Mouse (Mus musculus): ENCODE measurements around the gene Cwc22. TPM values are rescaled to one million over a fixed set of nuclear protein-coding genes. Genes with fewer than 3 reads are reported as not detected.
"Not testable (repeated sequence)": the region's sequence is repeated elsewhere in the genome, so short reads cannot be mapped to it uniquely, and the experiment has no call there.

Cwc22 gene
- polyA plus RNA-seq, 3 experiments from 2014 or later: 46.6 to 49.8 (median 48.4) TPM

GRCm38 (mm10) chr2:77895906-77896570 lies 50.1 kb downstream of the Cwc22 start:
- ATAC-seq: not testable (repeated sequence)

GRCm38 (mm10) chr2:77894896-77895295 lies 51.3 kb downstream of the Cwc22 start:
- no peak for ATAC-seq

GRCm38 (mm10) chr2:77893505-77893904 lies 52.7 kb downstream of the Cwc22 start:
- ATAC-seq: no peak

- ATAC-seq: no peak
Measured at GRCm38 (mm10) chr2:77892573-77892972, 53.6 kb downstream of the Cwc22 start.

- ATAC-seq: no peak
Measured at GRCm38 (mm10) chr2:77890836-77891438, 55.2 kb downstream of the Cwc22 start.

- no peak for ATAC-seq
Measured at GRCm38 (mm10) chr2:77889949-77890348, 56.2 kb downstream of the Cwc22 start.

GRCm38 (mm10) chr2:77889401-77889800 lies 56.8 kb downstream of the Cwc22 start:
- ATAC-seq: no peak

- no peak for ATAC-seq
Measured at GRCm38 (mm10) chr2:77888826-77889225, 57.3 kb downstream of the Cwc22 start.

- ATAC-seq: no peak
Measured at GRCm38 (mm10) chr2:77888056-77888455, 58.1 kb downstream of the Cwc22 start.

- ATAC-seq: no peak
Measured at GRCm38 (mm10) chr2:77887166-77887565, 59.0 kb downstream of the Cwc22 start.

- ATAC-seq: no peak
Measured at GRCm38 (mm10) chr2:77885491-77886130, 60.6 kb downstream of the Cwc22 start.

- ATAC-seq: no peak
Measured at GRCm38 (mm10) chr2:77885036-77885435, 61.1 kb downstream of the Cwc22 start.

- ATAC-seq: no peak
Measured at GRCm38 (mm10) chr2:77884491-77884890, 61.7 kb downstream of the Cwc22 start.

GRCm38 (mm10) chr2:77882961-77883360 lies 63.2 kb downstream of the Cwc22 start:
- ATAC-seq: no peak

GRCm38 (mm10) chr2:77881301-77882199 lies 64.6 kb downstream of the Cwc22 start:
- no peak for ATAC-seq

- ATAC-seq: no peak
Measured at GRCm38 (mm10) chr2:77880351-77880750, 65.8 kb downstream of the Cwc22 start.

- ATAC-seq: no peak
Measured at GRCm38 (mm10) chr2:77879736-77880135, 66.4 kb downstream of the Cwc22 start.

- no peak for ATAC-seq
Measured at GRCm38 (mm10) chr2:77877156-77877855, 68.9 kb downstream of the Cwc22 start.

- ATAC-seq: no peak
Measured at GRCm38 (mm10) chr2:77876331-77876730, 69.8 kb downstream of the Cwc22 start.

GRCm38 (mm10) chr2:77875516-77875915 lies 70.7 kb downstream of the Cwc22 start:
- ATAC-seq: no peak

GRCm38 (mm10) chr2:77874678-77875077 lies 71.5 kb downstream of the Cwc22 start:
- ATAC-seq: no peak

GRCm38 (mm10) chr2:77873806-77874205 lies 72.4 kb downstream of the Cwc22 start:
- ATAC-seq: no peak

Data from inflammation-experienced regulatory T-cells, adult 6 months (primary cell).